Comparison of ENCODE assay signal across 8 mouse cellular contexts in genomic region chr7:17062389-17062788, GRCm38 (mm10). TPM values are rescaled to one million over a fixed set of nuclear protein-coding genes. Genes with fewer than 3 reads are reported as not detected.
DNase-seq lines count a peak whose midpoint lies in the region; ATAC-seq lines count a peak whose summit lies in the region.

Gene Hif3a (minus strand): TSS chr7:17062427.

- peak within 1 kb of the TSS; percentile 95 for H3K27ac ChIP-seq in heart, embryonic 10.5 days
- peak within 1 kb of the TSS; percentile 59 for H3K27ac ChIP-seq in kidney, embryonic 14.5 days (ENCODE audit: low read depth, low read length)
- peak within 1 kb of the TSS; percentile 98 for H3K27ac ChIP-seq in liver, embryonic 15.5 days (replicated peaks)
- no peak within 1 kb of the TSS for H3K27ac ChIP-seq in neural tube, embryonic 14.5 days (ENCODE audit: low read depth, low read length)

- 0 out of 2 replicates have a peak, but pooled peaks cover 4% of the 10 kb centered on the region for H3K27me3 ChIP-seq in heart, embryonic 10.5 days (ENCODE audit: insufficient read depth, poor library complexity, severe bottlenecking)
- no peaks in the 10 kb centered on the region for H3K27me3 ChIP-seq in kidney, embryonic 14.5 days (ENCODE audit: control insufficient read depth, insufficient read depth, low read length)
- H3K27me3 ChIP-seq in liver, embryonic 15.5 days, result peaks cover 21% of the 10 kb centered on the region
- no peaks in the 10 kb centered on the region for H3K27me3 ChIP-seq in neural tube, embryonic 14.5 days (ENCODE audit: control insufficient read depth, insufficient read depth, low read length)

- WGBS in heart, embryonic 10.5 days, result 2% methylated on average over 15 of the region's 15 CpGs
- WGBS in kidney, embryonic 14.5 days, result under 1% methylated on average over 15 of the region's 15 CpGs
- WGBS in liver, embryonic 15.5 days (ENCODE audit: insufficient replicate concordance), result 1% methylated on average over 15 of the region's 15 CpGs
- 2% methylated on average over 15 of the region's 15 CpGs for WGBS in neural tube, embryonic 14.5 days

- no peaks in the 10 kb centered on the region for H3K9me3 ChIP-seq in heart, embryonic 10.5 days
- no peaks in the 10 kb centered on the region for H3K9me3 ChIP-seq in kidney, embryonic 14.5 days (ENCODE audit: control insufficient read depth, low read length)
- no peaks in the 10 kb centered on the region for H3K9me3 ChIP-seq in liver, embryonic 15.5 days (replicated peaks)
- no peaks in the 10 kb centered on the region for H3K9me3 ChIP-seq in neural tube, embryonic 14.5 days (ENCODE audit: control insufficient read depth, low read length)

- peak within 1 kb of the TSS; percentile 67 for H3K4me3 ChIP-seq in heart, embryonic 10.5 days
- H3K4me3 ChIP-seq in kidney, embryonic 14.5 days (ENCODE audit: low read length), result peak within 1 kb of the TSS; percentile 55
- H3K4me3 ChIP-seq in liver, embryonic 15.5 days (replicated peaks), result peak within 1 kb of the TSS; percentile 51
- H3K4me3 ChIP-seq in neural tube, embryonic 14.5 days (ENCODE audit: low read depth, low read length), result peak within 1 kb of the TSS; percentile 34

- DNase-seq in cerebellum, postnatal 14 days, result peak; percentile 63 to 67
- no peak for DNase-seq in cerebellum, adult 11 months
- DNase-seq in embryo, embryonic 11 days, result peak; percentile 92
- DNase-seq in heart, embryonic 10.5 days (ENCODE audit: low spot score), result peak; percentile 95

- H3K9ac ChIP-seq in kidney, embryonic 14.5 days (ENCODE audit: low read depth, low read length), result peak within 1 kb of the TSS; percentile 66
- peak within 1 kb of the TSS; percentile 66 for H3K9ac ChIP-seq in liver, embryonic 15.5 days
- H3K9ac ChIP-seq in neural tube, embryonic 14.5 days (replicated peaks; ENCODE audit: low read depth, low read length), result peak within 1 kb of the TSS; percentile 42; the same call in 1 of the 2 replicates

- H3K4me1 ChIP-seq in heart, embryonic 10.5 days, result peaks cover 46% of the 10 kb centered on the region
- H3K4me1 ChIP-seq in kidney, embryonic 14.5 days (ENCODE audit: control insufficient read depth, insufficient read depth, low read length), result peaks cover 40% of the 10 kb centered on the region
- H3K4me1 ChIP-seq in liver, embryonic 15.5 days (replicated peaks), result peaks cover 76% of the 10 kb centered on the region
- H3K4me1 ChIP-seq in neural tube, embryonic 14.5 days (ENCODE audit: control insufficient read depth, insufficient read depth, low read length), result peaks cover 18% of the 10 kb centered on the region; the same call in 1 of the 2 replicates

- peak within 1 kb of the TSS; percentile 86 for H3K4me2 ChIP-seq in kidney, embryonic 14.5 days (replicated peaks; ENCODE audit: low read depth, low read length)
- H3K4me2 ChIP-seq in liver, embryonic 15.5 days, result peak within 1 kb of the TSS; percentile 92
- H3K4me2 ChIP-seq in neural tube, embryonic 14.5 days (ENCODE audit: low read depth, low read length), result peak within 1 kb of the TSS; percentile 58

- peak; percentile 82 for ATAC-seq in kidney, embryonic 14.5 days (ENCODE audit: low FRiP score, low TSS enrichment)
- no peak for ATAC-seq in liver, embryonic 15.5 days (ENCODE audit: insufficient read depth)
- ATAC-seq in neural tube, embryonic 14.5 days (ENCODE audit: low read depth), result peak; percentile 87
- ATAC-seq in monocyte, adult 5-6 weeks (replicated peaks; ENCODE audit: insufficient number of reproducible peaks, low FRiP score, low TSS enrichment, poor library complexity, severe bottlenecking), result no peak

- H3K36me3 ChIP-seq in heart, embryonic 10.5 days, result no peaks in the 10 kb centered on the region
- H3K36me3 ChIP-seq in kidney, embryonic 14.5 days (ENCODE audit: control insufficient read depth, insufficient read depth, low read length), result no peaks in the 10 kb centered on the region
- no peaks in the 10 kb centered on the region for H3K36me3 ChIP-seq in liver, embryonic 15.5 days (replicated peaks)
- no peaks in the 10 kb centered on the region for H3K36me3 ChIP-seq in neural tube, embryonic 14.5 days (ENCODE audit: control insufficient read depth, insufficient read depth, low read length)

RNA-seq across cellular contexts. Expression of gene Hif3a, which starts in this region (rescaled TPM):
- polyA plus RNA-seq in heart, embryonic 10.5 days (2016; fragmentation: Nextera tagmentation; extraction: Ambion mirVana), result 18.2 and 31.3 TPM in 2 replicates
- 14.2 and 19.7 TPM in 2 replicates for polyA plus RNA-seq in kidney, embryonic 14.5 days (2014; fragmentation: Nextera tagmentation; extraction: Ambion mirVana)
- polyA plus RNA-seq in liver, embryonic 15.5 days (2015; fragmentation: Nextera tagmentation; extraction: Ambion mirVana), result 31.4 and 37.5 TPM in 2 replicates
- polyA plus RNA-seq in neural tube, embryonic 14.5 days (2014; fragmentation: Nextera tagmentation; extraction: Ambion mirVana), result 2.7 and 4.4 TPM in 2 replicates
- not detected in 3 replicates for total RNA-seq in monocyte, adult 5-6 weeks (2017)

Comparison
In these comparisons a context has a peak if more than half of its experiments do, and no peak if none do; other contexts are left out.
1. ATAC-seq: peak in kidney, embryonic 14.5 days (single experiment) and neural tube, embryonic 14.5 days (single experiment); none in liver, embryonic 15.5 days (single experiment) and monocyte, adult 5-6 weeks (single experiment).
2. Peak in every context shown above with its lines, with median percentiles within 50 percentile points of each other: H3K4me3 ChIP-seq, H3K4me2 ChIP-seq and H3K9ac ChIP-seq.